Mouse (Mus musculus) cerebellum, postnatal 36 days (tissue): ENCODE results near the gene Slc38a3.
A peak's percentile ranks its signal among the peaks of the same experiment; 100 is the strongest.

ENCODE experiments used
- DNase-seq, 2 experiments: peaks; one replicate each; pipeline ENCODE4 v3.0.0; 2021 to 2022; ENCODE audit warnings: mixed read lengths in 2 of 2

Slc38a3 gene

GRCm38 (mm10) chr9:107634406-107635278, 34.7 kb downstream of the Slc38a3 start:
- no peak for DNase-seq

GRCm38 (mm10) chr9:107633661-107634405, 35.5 kb downstream of the Slc38a3 start:
- DNase-seq = peak; percentile 45 to 46

- DNase-seq = peak; percentile 39 to 51
These were observed 36.2 kb downstream of the Slc38a3 start for GRCm38 (mm10) chr9:107633091-107633660.

- DNase-seq = no peak
These were observed 36.9 kb downstream of the Slc38a3 start for GRCm38 (mm10) chr9:107632478-107632877.

GRCm38 (mm10) chr9:107631861-107632260, 37.5 kb downstream of the Slc38a3 start:
- no peak for DNase-seq

- DNase-seq = no peak
These were observed 38.0 kb downstream of the Slc38a3 start for GRCm38 (mm10) chr9:107631311-107631826.

GRCm38 (mm10) chr9:107630576-107630975, 38.8 kb downstream of the Slc38a3 start:
- no peak for DNase-seq

GRCm38 (mm10) chr9:107629901-107630425, 39.4 kb downstream of the Slc38a3 start:
- no peak for DNase-seq

GRCm38 (mm10) chr9:107629411-107629730, 40.0 kb downstream of the Slc38a3 start:
- no peak for DNase-seq

- DNase-seq = no peak
These were observed 40.5 kb downstream of the Slc38a3 start for GRCm38 (mm10) chr9:107628721-107629410.

- DNase-seq = no peak
These were observed 41.7 kb downstream of the Slc38a3 start for GRCm38 (mm10) chr9:107627387-107628255.

- DNase-seq = peak; percentile 65 to 77
These were observed 42.5 kb downstream of the Slc38a3 start for GRCm38 (mm10) chr9:107626844-107627277.

- DNase-seq = peak in 1 of 2 experiments; percentile 45
These were observed 43.0 kb downstream of the Slc38a3 start for GRCm38 (mm10) chr9:107626158-107626843.

GRCm38 (mm10) chr9:107625351-107626128, 43.8 kb downstream of the Slc38a3 start:
- DNase-seq = no peak

GRCm38 (mm10) chr9:107624951-107625350, 44.4 kb downstream of the Slc38a3 start:
- DNase-seq = no peak

- no peak for DNase-seq
These were observed 44.8 kb downstream of the Slc38a3 start for GRCm38 (mm10) chr9:107624539-107624938.

GRCm38 (mm10) chr9:107620954-107621353, 48.4 kb downstream of the Slc38a3 start:
- no peak for DNase-seq

GRCm38 (mm10) chr9:107619546-107619879, 49.8 kb downstream of the Slc38a3 start:
- no peak for DNase-seq

- no peak for DNase-seq
These were observed 50.4 kb downstream of the Slc38a3 start for GRCm38 (mm10) chr9:107618778-107619545.
